Mouse (Mus musculus) heart, embryonic 16.5 days (tissue): ENCODE measurements around the gene Lrrtm4. TPM values are rescaled to one million over a fixed set of nuclear protein-coding genes. Genes with fewer than 3 reads are reported as not detected.

Experiments used
- ATAC-seq: fragments of 200-750 bp; cut with Nextera tagmentation; replicated peaks from 2 replicates; pipeline ENCODE4 v1.8.0; 2017; ENCODE audit warnings: moderate number of reproducible peaks; ENCODE audit not compliant: insufficient read depth, low FRiP score; ENCODE audit errors: extremely low read depth
- H3K27ac ChIP-seq: fragments of 300-500 bp; sonication (generic); 2 replicates; pipeline ENCODE4 v1.5.1; 2014; ENCODE audit warnings: mild to moderate bottlenecking, low read length, control low read depth, moderate library complexity
- H3K27me3 ChIP-seq: fragments of 300-500 bp; sonication (generic); 2 replicates; pipeline ENCODE4 v1.6.1; 2014; ENCODE audit warnings: low read length, mixed read lengths; ENCODE audit not compliant: control insufficient read depth, insufficient read depth
- H3K36me3 ChIP-seq: fragments of 300-500 bp; sonication (generic); 2 replicates; pipeline ENCODE4 v1.6.1; 2014; ENCODE audit not compliant: control insufficient read depth, insufficient read depth
- H3K4me1 ChIP-seq: fragments of 300-500 bp; sonication (generic); 2 replicates; pipeline ENCODE4 v1.6.1; 2014; ENCODE audit warnings: low read length, mixed read lengths; ENCODE audit not compliant: control insufficient read depth, insufficient read depth
- H3K4me2 ChIP-seq: fragments of 300-500 bp; sonication (generic); 2 replicates; pipeline ENCODE4 v1.6.1; 2014; ENCODE audit warnings: low read depth, mild to moderate bottlenecking, control low read depth, low read length
- H3K4me3 ChIP-seq: fragments of 300-500 bp; sonication (generic); 2 replicates; pipeline ENCODE4 v1.5.1; 2014; ENCODE audit warnings: mild to moderate bottlenecking, control low read depth, low read length
- H3K9ac ChIP-seq: fragments of 300-500 bp; sonication (generic); 2 replicates; pipeline ENCODE4 v1.6.1; 2014; ENCODE audit warnings: low read length, control low read depth
- H3K9me3 ChIP-seq: fragments of 300-500 bp; sonication (generic); replicated peaks from 2 replicates; pipeline ENCODE4 v1.6.1; 2016; ENCODE audit warnings: low read length; ENCODE audit not compliant: control insufficient read depth
- WGBS: fragments of 180-500 bp; shearing (Covaris S2); extraction: QIAGEN DNeasy Blood & Tissue Kit; methylation state at CpG from one replicate; pipeline ENCODE4 v1.1.7; 2014; 5-methylcytosine and 5-hydroxymethylcytosine counted together
- polyA plus RNA-seq: library from polyadenylated mRNA; unstranded; fragments of >200 nt; fragmentation: Nextera tagmentation; extraction: Ambion mirVana; gene quantifications from 2 replicates; pipeline ENCODE4 v1.2.1, GENCODE M21; 2015

Gene Lrrtm4
- polyA plus RNA-seq, 1 experiment from 2014 or later: 0.30 TPM

GRCm38 (mm10) chr6:80554991-80555390, 536.3 kb downstream of the Lrrtm4 start:
- Histone ChIP-seq H3K4me1 (peaks cover 3% of the 10 kb centered on the region), H3K9ac (no peak overlapping the region), H3K4me3 (no peak overlapping the region), H3K9me3 (no peaks in the 10 kb centered on the region), H3K27ac (no peak overlapping the region), H3K27me3 (no peaks in the 10 kb centered on the region), H3K36me3 (no peaks in the 10 kb centered on the region), H3K4me2 (no peak overlapping the region)
- no peak for ATAC-seq

GRCm38 (mm10) chr6:80577227-80577626, 558.5 kb downstream of the Lrrtm4 start:
- Histone ChIP-seq H3K36me3 (no peaks in the 10 kb centered on the region), H3K27ac (no peak overlapping the region), H3K9ac (no peak overlapping the region), H3K9me3 (no peaks in the 10 kb centered on the region), H3K4me3 (no peak overlapping the region), H3K4me1 (no peaks in the 10 kb centered on the region), H3K27me3 (no peaks in the 10 kb centered on the region), H3K4me2 (no peak overlapping the region)
- ATAC-seq: no peak
- WGBS: 82% methylated on average over 2 of the region's 2 CpGs

- WGBS: 62% methylated on average over 1 of the region's 1 CpGs
- no peaks in the 10 kb centered on the region for H3K9me3 ChIP-seq
- no peaks in the 10 kb centered on the region for H3K4me1 ChIP-seq
- H3K9ac ChIP-seq: no peak overlapping the region
- no peak overlapping the region for H3K4me3 ChIP-seq
- H3K36me3 ChIP-seq: no peaks in the 10 kb centered on the region
- no peaks in the 10 kb centered on the region for H3K27me3 ChIP-seq
- no peak for ATAC-seq
- H3K27ac ChIP-seq: no peak overlapping the region
- no peak overlapping the region for H3K4me2 ChIP-seq
Measured at GRCm38 (mm10) chr6:80582225-80582624, 563.5 kb downstream of the Lrrtm4 start.

GRCm38 (mm10) chr6:80589776-80590175, 571.1 kb downstream of the Lrrtm4 start:
- 52% methylated on average over 1 of the region's 1 CpGs for WGBS
- no peak overlapping the region for H3K4me3 ChIP-seq
- H3K9ac ChIP-seq: no peak overlapping the region
- H3K4me2 ChIP-seq: no peak overlapping the region
- no peaks in the 10 kb centered on the region for H3K4me1 ChIP-seq
- no peaks in the 10 kb centered on the region for H3K9me3 ChIP-seq
- no peak for ATAC-seq
- no peaks in the 10 kb centered on the region for H3K36me3 ChIP-seq
- no peaks in the 10 kb centered on the region for H3K27me3 ChIP-seq
- H3K27ac ChIP-seq: no peak overlapping the region

DNA sequence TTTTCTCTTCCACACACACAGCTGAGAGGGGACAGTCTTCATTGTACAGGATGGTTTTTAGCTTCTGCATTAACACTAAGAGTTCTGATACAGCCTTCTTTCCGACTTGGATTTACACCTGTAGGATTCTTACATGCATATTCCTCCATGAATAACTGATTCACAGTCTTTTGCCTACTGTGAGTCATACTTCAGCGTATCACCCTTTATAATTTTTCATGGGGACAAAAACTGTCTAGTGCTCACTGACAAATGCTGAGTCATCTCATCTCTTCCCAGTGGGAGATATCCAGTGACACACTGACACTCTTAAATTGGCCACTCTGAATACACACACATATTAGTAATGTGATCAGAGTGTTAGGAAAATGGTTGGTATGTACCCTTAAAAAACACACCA, 600.8 kb downstream of the Lrrtm4 start:
- no peak for ATAC-seq
- WGBS: 73% methylated on average over 2 of the region's 2 CpGs
- Histone ChIP-seq H3K36me3 (no peaks in the 10 kb centered on the region), H3K4me3 (no peak overlapping the region), H3K4me1 (no peaks in the 10 kb centered on the region), H3K9ac (no peak overlapping the region), H3K4me2 (no peak overlapping the region), H3K9me3 (no peaks in the 10 kb centered on the region), H3K27ac (no peak overlapping the region), H3K27me3 (no peaks in the 10 kb centered on the region)

DNA sequence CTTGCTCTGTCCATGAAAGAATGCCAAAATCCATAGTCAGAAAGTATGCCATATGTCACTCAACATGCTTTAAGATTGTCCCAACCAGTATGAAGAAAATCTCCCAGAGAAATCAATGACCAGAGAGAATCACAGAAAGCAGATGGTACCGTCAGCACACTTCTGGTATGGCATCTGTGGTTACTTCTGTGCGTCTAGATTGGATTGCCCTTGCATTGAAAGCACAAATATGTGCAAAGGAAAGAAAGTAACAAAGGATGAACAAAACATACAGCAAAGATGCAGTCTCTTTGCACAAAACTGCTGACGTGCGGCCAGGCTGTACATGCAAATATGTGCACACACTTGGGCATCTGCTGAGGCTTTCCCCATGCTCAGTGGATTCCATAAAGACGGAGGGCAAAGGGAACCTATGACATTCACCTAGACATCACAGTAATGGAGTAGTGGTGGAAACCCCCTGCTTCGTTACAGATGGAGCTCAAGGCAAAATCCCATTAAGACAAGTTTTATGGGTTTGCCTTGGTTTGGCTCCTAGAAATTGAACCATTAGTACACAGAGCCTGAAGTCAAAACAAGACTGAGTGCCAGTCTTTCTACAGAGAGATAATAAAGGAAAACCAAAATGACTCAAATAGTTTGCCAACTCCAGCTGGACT, 604.1 kb downstream of the Lrrtm4 start:
- H3K27me3 ChIP-seq: no peaks in the 10 kb centered on the region
- H3K36me3 ChIP-seq: no peaks in the 10 kb centered on the region
- ATAC-seq: no peak
- H3K4me3 ChIP-seq: no peak overlapping the region
- no peaks in the 10 kb centered on the region for H3K9me3 ChIP-seq
- no peaks in the 10 kb centered on the region for H3K4me1 ChIP-seq
- no peak overlapping the region for H3K27ac ChIP-seq
- WGBS: 86% methylated on average over 6 of the region's 6 CpGs
- H3K9ac ChIP-seq: no peak overlapping the region
- H3K4me2 ChIP-seq: no peak overlapping the region

DNA sequence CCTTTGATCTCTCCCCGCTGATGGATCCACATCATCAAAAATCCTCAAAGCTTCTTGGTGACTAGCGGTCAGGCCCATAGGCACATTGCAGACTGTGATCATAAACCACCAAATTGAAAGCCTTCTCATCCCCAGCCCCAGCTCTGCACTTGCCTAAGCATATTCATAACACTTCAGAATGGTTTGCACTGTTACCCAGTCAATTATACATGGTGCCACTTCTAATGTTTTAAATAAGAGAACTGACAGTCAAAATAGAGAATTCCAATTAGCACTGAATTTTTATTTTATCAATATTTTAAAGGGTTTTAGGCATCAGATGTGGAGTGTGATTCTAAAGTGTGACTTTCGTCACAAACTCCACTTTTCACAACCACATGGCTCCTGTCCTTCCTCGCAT, 606.8 kb downstream of the Lrrtm4 start:
- no peak for ATAC-seq
- Histone ChIP-seq H3K27ac (no peak overlapping the region), H3K4me2 (no peak overlapping the region), H3K9ac (no peak overlapping the region), H3K4me1 (no peaks in the 10 kb centered on the region), H3K36me3 (no peaks in the 10 kb centered on the region), H3K9me3 (no peaks in the 10 kb centered on the region), H3K27me3 (no peaks in the 10 kb centered on the region), H3K4me3 (no peak overlapping the region)
- 79% methylated on average over 4 of the region's 4 CpGs for WGBS

DNA sequence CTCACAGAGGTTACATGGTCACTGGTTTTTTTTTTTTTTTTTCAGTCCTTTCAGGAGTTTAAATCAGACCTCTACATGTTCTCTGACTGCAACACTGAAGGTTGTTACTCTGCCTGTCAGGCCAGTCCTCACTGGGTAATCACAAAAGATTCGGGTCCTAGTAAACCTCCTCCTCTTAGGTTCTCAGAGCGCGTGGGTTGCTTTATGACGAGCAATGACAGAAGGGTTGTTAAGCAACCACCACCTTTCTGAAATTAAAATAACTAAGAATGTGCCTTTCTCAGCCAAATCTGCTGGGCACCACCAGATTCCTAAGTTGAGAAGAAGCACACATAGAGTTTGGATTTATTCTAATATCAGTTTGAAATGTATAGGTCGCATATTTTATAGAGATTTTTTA, 644.1 kb downstream of the Lrrtm4 start:
- no peak overlapping the region for H3K9ac ChIP-seq
- WGBS: 78% methylated on average over 5 of the region's 5 CpGs
- H3K27me3 ChIP-seq: no peaks in the 10 kb centered on the region
- H3K4me3 ChIP-seq: no peak overlapping the region
- ATAC-seq: no peak
- no peaks in the 10 kb centered on the region for H3K4me1 ChIP-seq
- H3K36me3 ChIP-seq: no peaks in the 10 kb centered on the region
- no peaks in the 10 kb centered on the region for H3K9me3 ChIP-seq
- H3K4me2 ChIP-seq: no peak overlapping the region
- no peak overlapping the region for H3K27ac ChIP-seq

- no peaks in the 10 kb centered on the region for H3K27me3 ChIP-seq
- WGBS: 74% methylated on average over 4 of the region's 4 CpGs
- no peak overlapping the region for H3K27ac ChIP-seq
- no peaks in the 10 kb centered on the region for H3K9me3 ChIP-seq
- ATAC-seq: no peak
- H3K4me3 ChIP-seq: no peak overlapping the region
- H3K36me3 ChIP-seq: no peaks in the 10 kb centered on the region
- H3K4me1 ChIP-seq: no peaks in the 10 kb centered on the region
- no peak overlapping the region for H3K9ac ChIP-seq
- H3K4me2 ChIP-seq: no peak overlapping the region
Measured at GRCm38 (mm10) chr6:80664039-80664438, 645.4 kb downstream of the Lrrtm4 start.
